Mouse (Mus musculus) left cerebral cortex, adult 2 months (tissue): Measurements from ENCODE around the gene Gtse1. TPM values are rescaled to one million over a fixed set of nuclear protein-coding genes. Genes with fewer than 3 reads are reported as not detected.
A peak's percentile ranks its signal among the peaks of the same experiment; 100 is the strongest.

Source experiments
- DNase-seq, 2 experiments: peaks; one replicate each; pipeline ENCODE4 v3.0.0; 2021 to 2022; ENCODE audit warnings: low spot score in 2 of 2, mixed read lengths in 1 of 2; ENCODE audit errors: extremely low spot score in 1 of 2
- H3K27ac ChIP-seq: fragments of 200-600 bp; 2 replicates; pipeline ENCODE4 v1.8.1; 2022
- H3K4me3 ChIP-seq: fragments of 200-600 bp; 2 replicates; pipeline ENCODE4 v1.8.1; 2022
- CTCF ChIP-seq: fragments of 200-600 bp; IDR thresholded peaks from 2 replicates; pipeline ENCODE4 v1.8.1; 2022; ENCODE audit warnings: antibody characterized with exemption, mild to moderate bottlenecking, moderate library complexity
- intact Hi-C: fragments of 180-260 bp; cut with DNase I; formaldehyde crosslinking; loops from one replicate; pipeline ENCODE4 v1.15.1; 2025
- long read RNA-seq, 2 experiments: library from polyadenylated mRNA; stranded (forward); transcript quantifications; one replicate each; pipeline ENCODE4 v2.0.0; 2021; ENCODE audit warnings: borderline mapping rate in 2 of 2
- total RNA-seq, 2 experiments: library from RNA; stranded (reverse); gene quantifications; 2 replicates each; pipeline ENCODE4 v1.2.3; 2021

The Gtse1 gene
- total RNA-seq = under 1 TPM; 0.25 to 0.33 TPM
- long read RNA-seq, experiment 1 = 0 reads
- long read RNA-seq, experiment 2, partial matches to known transcripts = 1 of 1 reads
- long read RNA-seq, experiment 2, other reads (novel, unspliced or antisense) = 0 of 1 reads

GRCm38 (mm10) chr15:85859490-85860031 is at the start of gene Gtse1:
Gene Gtse1, plus strand, starts transcription at chr15:85859745.
- no peak; the same call in 1 of the 2 replicates for TF ChIP-seq CTCF
- Histone ChIP-seq H3K27ac (peak within 1 kb of the TSS; percentile 90), H3K4me3 (peak within 1 kb of the TSS; percentile 61)
- DNase-seq = peak; percentile 91 to 93
- intact Hi-C loops = loop anchor here (1.0 to 2.0 kb wide), 2 partner anchors 20 to 49 kb away; partner anchors contain the start of genes Cdpf1 and Trmu

- no peak for TF ChIP-seq CTCF
- peak overlapping the region; percentile 95 for H3K4me3 ChIP-seq
- DNase-seq = no peak
- peak overlapping the region; percentile 98 for H3K27ac ChIP-seq
- intact Hi-C loops = loop anchor here (2.0 to 5.0 kb wide), 3 partner anchors 48 to 73 kb away; partner anchors contain the start of genes Gtse1 and Trmu
These were observed 49.1 kb upstream of the Gtse1 start for GRCm38 (mm10) chr15:85810462-85810805.

GRCm38 (mm10) chr15:85810806-85811521 is 48.6 kb upstream of the Gtse1 start:
- Histone ChIP-seq H3K4me3 (peak overlapping the region; percentile 95), H3K27ac (peak overlapping the region; percentile 98)
- peak; percentile 65 to 71 for DNase-seq
- no peak for TF ChIP-seq CTCF
- intact Hi-C loops = loop anchor here (2.0 to 5.0 kb wide), 3 partner anchors 48 to 74 kb away; partner anchors contain the start of genes Gtse1 and Trmu

DNA sequence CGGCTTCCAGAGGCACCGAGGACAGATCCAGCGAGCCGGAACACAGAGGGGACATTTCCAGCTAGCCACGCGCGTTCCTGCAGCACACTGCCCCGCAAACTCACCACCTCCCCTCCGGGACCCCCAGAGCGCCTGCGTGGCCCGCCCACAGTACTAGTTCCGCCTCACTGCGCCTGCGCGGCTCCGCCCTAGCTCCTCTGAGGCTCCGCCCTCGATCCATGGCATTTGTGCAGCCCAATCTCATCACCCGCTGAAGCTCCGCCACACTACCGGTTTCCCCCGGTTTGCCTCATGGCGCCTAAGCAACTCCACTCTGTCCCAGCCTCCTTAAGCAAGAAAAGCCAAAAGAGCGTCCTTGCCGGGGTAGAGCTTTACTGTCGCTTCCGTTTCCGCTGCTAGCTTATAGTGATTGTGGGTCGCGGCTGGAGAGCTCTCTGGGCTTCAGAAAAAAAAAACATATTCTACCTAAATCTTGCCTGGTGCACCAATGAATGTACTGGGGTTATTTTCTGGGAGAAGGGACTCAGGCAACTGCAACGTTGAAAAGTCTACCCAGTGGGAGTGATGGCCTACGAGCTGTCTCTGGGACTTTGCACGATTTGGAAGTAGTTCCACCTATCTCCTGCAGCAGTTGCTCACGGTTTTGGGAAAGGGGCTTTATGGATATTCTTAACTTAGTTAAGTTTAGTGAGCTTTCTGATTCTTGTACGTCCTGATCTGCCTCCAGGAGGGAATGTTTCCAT is 47.8 kb upstream of the Gtse1 start, which contains the start of gene Cdpf1:
Gene Cdpf1, minus strand, starts transcription at position 163 of the 743 bp plus-strand sequence.
- peak; percentile 99 to 100 for DNase-seq
- H3K27ac ChIP-seq = peak within 1 kb of the TSS; percentile 98
- intact Hi-C loops = loop anchor here (2.0 to 5.0 kb wide), 3 partner anchors 47 to 74 kb away; partner anchors contain the start of genes Gtse1 and Trmu
- peak within 1 kb of the TSS; percentile 95 for H3K4me3 ChIP-seq
- TF ChIP-seq CTCF = peak; percentile 7

DNA sequence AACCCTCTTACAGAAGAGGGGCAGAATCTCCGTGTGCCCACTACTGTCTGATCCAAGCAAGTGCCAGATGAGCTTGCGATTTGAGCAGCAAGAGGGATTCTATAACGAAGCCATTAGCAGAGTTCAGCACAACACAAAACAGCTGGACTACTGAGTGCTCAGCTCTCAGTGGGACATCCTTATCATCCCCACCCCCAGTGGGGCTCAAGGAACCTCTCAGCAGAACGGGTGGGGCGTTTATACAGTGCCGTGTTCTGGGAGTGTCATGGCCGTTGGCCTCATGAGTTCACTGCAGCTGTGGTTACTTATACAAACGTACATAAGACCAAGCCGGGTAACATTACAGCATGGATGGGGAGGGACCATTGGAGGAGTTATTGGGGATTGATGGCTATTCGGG is 46.1 kb upstream of the Gtse1 start:
- intact Hi-C loops = loop anchor here (5.0 kb wide), 1 partner anchor 76 kb away; no protein-coding TSS in a partner anchor
- H3K4me3 ChIP-seq = no peak overlapping the region
- TF ChIP-seq CTCF = no peak
- no peak overlapping the region for H3K27ac ChIP-seq
- no peak for DNase-seq

- peak within 1 kb of the TSS; percentile 58 for H3K4me3 ChIP-seq
- intact Hi-C loops = no loop called here
- peak; percentile 32 to 62 for DNase-seq
- TF ChIP-seq CTCF = no peak
- peak within 1 kb of the TSS; percentile 58 for H3K27ac ChIP-seq
These were observed 38.1 kb upstream of the Gtse1 start, which contains the start of gene Pkdrej for GRCm38 (mm10) chr15:85821203-85822010. Gene Pkdrej, minus strand, starts transcription at chr15:85821734.

- Histone ChIP-seq H3K4me3 (peak overlapping the region; percentile 58), H3K27ac (0 out of 2 replicates have a peak overlapping the region, but pooled peaks have one; percentile 58)
- no peak; the same call in none of the 2 replicates for TF ChIP-seq CTCF
- intact Hi-C loops = no loop called here
- DNase-seq = no peak
These were observed 37.6 kb upstream of the Gtse1 start for GRCm38 (mm10) chr15:85822011-85822359.

DNA sequence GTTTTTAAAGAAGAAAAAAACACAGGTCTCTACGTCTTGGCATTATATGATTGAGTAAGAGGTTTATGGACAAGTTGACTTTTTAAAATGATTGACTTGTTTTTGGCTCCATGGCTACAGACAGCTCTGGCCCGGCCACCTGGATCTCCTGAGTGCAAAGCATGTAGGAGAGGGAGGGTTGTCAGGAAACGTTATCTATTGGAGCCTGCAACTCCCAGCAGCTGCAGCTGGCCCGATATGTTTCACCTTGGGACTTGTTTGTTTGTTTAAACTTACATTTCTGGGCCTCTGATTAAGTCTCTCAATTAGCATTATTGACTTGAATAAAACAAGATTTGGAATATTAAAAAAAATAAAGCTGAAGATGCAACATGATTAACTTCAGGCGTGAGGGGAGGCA is 32.9 kb upstream of the Gtse1 start:
- H3K27ac ChIP-seq = no peak overlapping the region
- H3K4me3 ChIP-seq = no peak overlapping the region
- DNase-seq = no peak
- intact Hi-C loops = no loop called here
- no peak for TF ChIP-seq CTCF

DNA sequence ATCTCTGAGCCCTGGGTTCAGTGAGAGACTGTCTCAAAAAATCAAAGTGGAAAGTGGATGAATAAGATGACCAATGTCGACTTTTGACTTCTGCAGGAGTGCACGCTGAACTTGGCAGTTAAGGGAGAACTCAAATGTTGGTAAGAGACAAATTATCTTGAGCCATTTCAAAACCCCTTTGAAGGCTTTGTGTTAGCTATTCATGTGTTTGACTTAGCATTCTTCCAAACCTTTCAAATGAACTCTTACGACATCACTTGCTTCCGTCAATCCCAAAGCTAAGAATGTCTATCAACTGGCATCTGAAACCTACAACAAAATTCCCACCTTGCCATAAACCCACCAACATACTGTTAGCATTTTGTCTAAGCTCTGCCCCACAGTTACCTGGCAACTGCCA is 31.5 kb upstream of the Gtse1 start:
- H3K27ac ChIP-seq = no peak overlapping the region
- DNase-seq = no peak
- intact Hi-C loops = no loop called here
- TF ChIP-seq CTCF = no peak
- no peak overlapping the region for H3K4me3 ChIP-seq

GRCm38 (mm10) chr15:85829470-85829869 is 30.1 kb upstream of the Gtse1 start:
- no peak for TF ChIP-seq CTCF
- Histone ChIP-seq H3K27ac (no peak overlapping the region), H3K4me3 (no peak overlapping the region)
- intact Hi-C loops = no loop called here
- no peak for DNase-seq
